Mouse (Mus musculus): ENCODE data around the gene Gm525.
"Not testable (repeated sequence)": the region's sequence is repeated elsewhere in the genome, so short reads cannot be mapped to it uniquely, and the experiment has no call there.

Gene Gm525

DNA sequence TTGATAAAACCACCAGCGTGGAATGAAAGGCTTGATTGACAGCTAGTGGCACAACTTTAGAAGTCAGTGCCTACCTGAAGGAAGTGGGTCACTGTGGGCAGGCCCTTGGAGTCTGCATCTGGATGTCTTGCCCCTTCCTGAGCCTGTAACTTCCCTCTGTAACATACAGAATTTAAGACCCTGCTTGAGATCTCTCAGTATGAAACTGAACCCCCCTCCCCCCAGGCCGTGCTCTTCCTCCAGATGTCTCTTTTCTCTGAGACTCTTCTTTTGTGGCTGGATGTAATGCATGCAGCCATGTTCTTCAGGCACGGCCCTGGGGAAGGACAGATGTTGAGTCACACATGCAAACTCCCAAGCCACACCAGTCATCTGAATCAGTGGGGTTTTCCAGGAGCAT is 21.7 kb downstream of the Gm525 start:
- DNase-seq (ENCODE audit: low read depth in 2 of 2, low spot score in 2 of 2): no peak

- not testable (repeated sequence) for DNase-seq (ENCODE audit: low read depth in 2 of 2, low spot score in 2 of 2)
These were observed 23.7 kb downstream of the Gm525 start for GRCm38 (mm10) chr11:89097292-89097691.

DNA sequence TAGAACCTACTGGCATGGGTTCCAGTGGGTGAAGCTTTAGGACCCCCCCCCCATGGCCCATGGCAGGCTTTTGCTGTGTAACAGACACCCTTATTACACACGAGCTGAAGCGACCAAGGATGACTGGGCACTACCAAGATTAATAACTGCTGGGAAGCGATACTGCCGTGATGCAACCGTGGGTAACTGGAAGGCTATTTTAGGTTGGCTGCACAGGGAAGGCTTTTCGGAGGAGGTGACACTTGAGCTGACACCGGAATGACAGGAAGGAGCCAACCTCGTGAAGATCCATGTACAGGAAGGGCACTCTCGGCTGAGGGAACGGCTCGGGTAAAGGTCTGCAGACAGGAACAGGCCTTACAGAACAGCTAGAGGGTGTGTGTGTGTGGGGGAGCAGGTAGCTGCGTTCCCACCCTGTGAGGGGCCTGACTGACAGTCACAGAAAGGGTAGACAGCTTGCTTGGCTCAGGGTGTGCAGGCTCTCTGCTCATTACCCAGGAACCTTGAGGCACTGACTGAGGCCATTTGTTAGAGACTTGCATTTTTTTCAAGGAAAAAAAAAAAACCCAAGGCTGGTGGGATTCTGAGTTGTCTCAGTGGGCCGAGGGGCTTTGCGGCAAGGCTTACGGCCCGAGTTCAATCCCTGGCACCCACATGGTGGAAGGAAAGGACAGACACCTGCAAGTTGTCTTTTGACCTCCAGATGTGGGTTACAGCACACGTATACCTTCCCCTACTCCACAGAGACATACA is 24.6 kb downstream of the Gm525 start:
- DNase-seq (ENCODE audit: low read depth in 2 of 2, low spot score in 2 of 2): no peak

DNA sequence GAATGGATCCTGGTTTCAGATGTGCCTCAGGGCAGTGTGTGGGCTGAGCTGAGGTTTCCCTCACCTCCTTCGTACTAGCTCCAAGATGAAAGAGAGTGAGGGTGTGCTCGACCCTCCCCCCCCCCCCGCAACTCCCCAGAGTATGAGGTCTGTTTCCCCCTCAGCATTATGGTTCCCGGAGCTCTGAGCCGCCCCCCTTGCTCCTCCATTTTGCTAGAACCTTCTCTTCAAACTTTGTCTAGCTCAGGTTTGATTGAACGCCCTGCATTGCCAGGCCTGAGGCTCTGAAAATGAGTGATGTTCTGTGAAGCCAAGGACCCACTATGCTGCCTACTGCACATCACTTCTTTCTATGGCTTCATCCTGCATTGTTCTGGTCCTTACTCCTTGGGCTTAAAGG is 25.3 kb downstream of the Gm525 start:
- DNase-seq (ENCODE audit: low read depth in 2 of 2, low spot score in 2 of 2): no peak

GRCm38 (mm10) chr11:89100403-89100802 is 26.8 kb downstream of the Gm525 start:
- peak; percentile 84 to 88 for DNase-seq (ENCODE audit: low read depth in 2 of 2, low spot score in 2 of 2)

DNA sequence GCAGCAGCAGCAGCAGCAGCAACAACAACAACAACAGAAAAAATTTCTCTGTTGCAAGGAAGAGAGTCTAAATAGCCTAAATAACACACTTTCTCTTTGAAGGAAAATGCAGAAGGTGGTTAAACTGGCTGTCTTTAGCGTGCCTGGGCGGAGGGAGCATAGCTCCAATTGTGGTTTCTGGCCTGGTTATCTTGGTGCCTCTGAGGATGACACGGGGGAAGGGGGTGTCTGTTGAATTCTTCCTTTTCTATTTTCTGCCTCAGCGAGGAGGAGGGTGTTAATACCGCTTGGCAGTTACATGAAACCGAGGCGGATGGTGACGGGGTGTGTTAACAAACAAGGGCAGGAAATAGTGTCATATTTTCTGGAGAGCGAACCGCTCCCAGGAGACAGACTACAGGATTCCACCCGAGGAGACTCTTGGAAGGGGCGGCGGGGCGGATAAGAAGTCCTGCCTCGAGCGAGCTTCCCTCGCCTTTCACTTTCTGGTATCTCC is 27.2 kb downstream of the Gm525 start:
- peak in 1 of 2 experiments; percentile 15 for DNase-seq (ENCODE audit: low read depth in 2 of 2, low spot score in 2 of 2)

GRCm38 (mm10) chr11:89103166-89103565 is 29.5 kb downstream of the Gm525 start:
- no peak for DNase-seq (ENCODE audit: low read depth in 2 of 2, low spot score in 2 of 2)

DNA sequence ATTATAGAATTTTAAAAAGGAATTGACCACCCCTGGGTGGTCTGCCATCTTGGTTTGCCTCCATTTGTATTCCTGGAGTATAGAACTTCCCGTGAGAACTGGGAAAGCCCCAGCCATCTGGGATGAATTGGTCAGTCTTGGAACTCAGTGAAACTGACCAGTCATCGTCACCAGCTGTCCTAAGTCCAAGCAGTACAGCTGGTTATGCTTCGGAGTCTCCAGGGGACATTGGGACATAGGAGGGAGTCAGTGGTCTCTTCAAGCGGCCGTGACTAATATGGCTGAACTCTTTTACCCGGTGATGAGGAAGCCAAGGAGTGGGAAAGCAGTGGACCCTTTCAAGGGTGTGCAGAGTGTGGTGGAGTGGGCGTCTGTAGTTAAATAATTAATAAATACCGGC is 31.6 kb downstream of the Gm525 start:
- DNase-seq (ENCODE audit: low read depth in 2 of 2, low spot score in 2 of 2): no peak

DNA sequence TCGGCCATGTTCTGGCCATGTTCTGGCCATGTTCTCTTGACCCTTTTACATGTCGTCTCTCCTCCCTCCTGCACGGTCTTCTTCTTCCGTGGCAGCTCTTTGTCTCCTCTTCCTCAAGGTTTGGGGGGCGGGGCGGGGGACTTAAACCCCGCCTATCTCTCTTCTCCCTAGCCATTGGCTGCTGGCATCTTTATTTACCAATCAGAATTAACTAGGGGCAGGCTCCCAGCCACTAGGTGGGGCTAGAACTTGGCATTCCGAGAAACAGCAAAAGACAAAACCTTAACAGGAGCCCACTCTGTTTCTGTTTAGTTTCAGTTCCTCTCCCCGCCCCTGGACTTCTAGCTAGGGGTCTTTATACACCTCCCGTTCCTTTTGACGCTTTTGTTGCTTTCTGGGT is 32.2 kb downstream of the Gm525 start:
- DNase-seq (ENCODE audit: low read depth in 2 of 2, low spot score in 2 of 2): peak in 1 of 2 experiments; percentile 18

DNA sequence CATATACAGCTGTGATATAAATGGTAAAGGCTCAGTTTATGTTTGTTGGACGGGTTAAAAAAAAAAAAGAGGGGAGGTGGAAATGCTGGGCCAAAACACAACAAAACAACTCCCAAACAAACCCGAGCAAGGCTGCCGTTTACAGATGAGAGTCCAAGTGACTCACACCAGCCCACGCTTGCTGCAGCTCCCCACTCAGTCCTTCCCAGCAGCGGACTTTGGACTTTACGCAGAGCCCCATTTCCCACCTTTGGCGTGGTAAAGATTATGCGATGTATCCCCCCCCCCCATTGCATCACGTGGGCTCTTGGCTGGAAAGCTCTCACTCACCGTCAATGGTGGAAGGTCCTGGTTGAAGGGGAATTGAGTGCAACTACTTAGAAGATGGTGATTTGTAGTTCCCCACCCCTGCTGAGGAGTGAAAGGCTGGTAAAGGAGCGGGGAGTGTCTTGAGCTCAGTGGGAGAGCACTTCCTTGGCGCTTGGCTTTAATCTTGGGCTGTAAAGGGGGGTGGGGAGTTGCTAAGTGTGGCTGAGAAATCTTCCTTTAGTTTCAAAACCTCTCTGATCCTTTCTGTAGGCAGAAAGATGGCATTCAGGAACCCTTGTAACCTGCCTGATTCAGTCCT is 33.7 kb downstream of the Gm525 start:
- no peak for DNase-seq (ENCODE audit: low read depth in 2 of 2, low spot score in 2 of 2)

DNA sequence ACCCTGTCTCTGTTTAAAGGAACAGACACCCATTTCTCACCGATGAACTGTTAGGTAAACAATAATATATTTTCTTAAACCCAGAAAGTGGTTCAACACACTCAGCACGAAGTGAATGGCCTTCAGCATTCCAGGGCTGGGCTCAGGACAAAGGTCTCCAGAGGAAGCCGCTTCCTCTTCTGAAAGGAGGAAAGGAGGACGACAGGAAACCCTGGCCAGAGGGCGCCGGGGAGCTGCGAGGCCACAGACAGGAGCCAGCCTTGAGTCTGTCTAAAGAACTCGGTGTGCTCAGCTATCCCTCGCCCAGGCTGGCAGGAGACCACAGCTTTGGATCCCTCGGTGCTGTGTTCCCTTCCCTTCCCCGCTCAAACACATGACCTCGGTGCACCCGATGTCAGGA is 50.8 kb downstream of the Gm525 start:
- no peak for DNase-seq (ENCODE audit: low read depth in 2 of 2, low spot score in 2 of 2)

- no peak for DNase-seq (ENCODE audit: low read depth in 2 of 2, low spot score in 2 of 2)
These were observed 57.2 kb downstream of the Gm525 start for GRCm38 (mm10) chr11:89130856-89131255.

GRCm38 (mm10) chr11:89132406-89132805 is 58.8 kb downstream of the Gm525 start:
- DNase-seq (ENCODE audit: low read depth in 2 of 2, low spot score in 2 of 2): no peak

DNA sequence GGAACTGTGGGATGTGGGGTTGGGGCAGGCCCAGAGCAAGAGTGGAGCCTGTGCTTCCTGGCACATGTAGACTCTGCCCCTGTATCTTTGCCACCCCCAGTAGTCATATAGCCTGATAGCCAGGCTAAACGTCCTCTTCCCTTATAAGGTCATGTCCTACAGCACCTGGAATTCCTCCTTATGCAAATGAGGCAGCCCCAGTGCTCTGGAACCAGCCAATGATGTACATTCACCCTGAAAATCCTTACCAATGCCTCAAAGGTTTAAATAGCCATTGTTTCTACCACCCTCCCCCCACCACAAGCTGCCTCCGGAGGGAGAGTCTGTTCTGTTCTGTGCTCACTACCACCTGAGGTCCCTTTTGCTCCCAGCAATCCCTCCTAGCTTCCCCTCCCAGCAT is 60.6 kb downstream of the Gm525 start:
- no peak for DNase-seq (ENCODE audit: low read depth in 2 of 2, low spot score in 2 of 2)

GRCm38 (mm10) chr11:89137915-89138314 is 64.3 kb downstream of the Gm525 start:
- DNase-seq (ENCODE audit: low read depth in 2 of 2, low spot score in 2 of 2): no peak

Measured in CD8-positive naive resting alpha-beta T cell, adult 2 months (primary cell).